Mouse (Mus musculus) kidney, embryonic 16.5 days (tissue): ENCODE results near the gene Hist1h2ap. TPM values are rescaled to one million over a fixed set of nuclear protein-coding genes. Genes with fewer than 3 reads are reported as not detected.
"Not testable (repeated sequence)": the region's sequence is repeated elsewhere in the genome, so short reads cannot be mapped to it uniquely, and the experiment has no call there.

Source experiments
- ATAC-seq: fragments of 200-750 bp; cut with Nextera tagmentation; 2 replicates; pipeline ENCODE4 v1.8.0; 2017; ENCODE audit warnings: moderate TSS enrichment; ENCODE audit not compliant: low FRiP score, low TSS enrichment
- H3K27ac ChIP-seq: fragments of 300-500 bp; sonication (generic); 2 replicates; pipeline ENCODE4 v1.5.1; 2014; ENCODE audit warnings: low read length
- H3K27me3 ChIP-seq: fragments of 300-500 bp; sonication (generic); 2 replicates; pipeline ENCODE4 v1.6.1; 2014; ENCODE audit warnings: low read length, control low read depth, mixed read lengths; ENCODE audit not compliant: insufficient read depth
- H3K36me3 ChIP-seq: fragments of 300-500 bp; sonication (generic); 2 replicates; pipeline ENCODE4 v1.6.1; 2014; ENCODE audit warnings: low read length, control low read depth, mixed read lengths; ENCODE audit not compliant: insufficient read depth
- H3K4me1 ChIP-seq: fragments of 300-500 bp; sonication (generic); 2 replicates; pipeline ENCODE4 v1.6.1; 2014; ENCODE audit warnings: low read length, control low read depth, mixed read lengths; ENCODE audit not compliant: insufficient read depth
- H3K4me2 ChIP-seq: fragments of 300-500 bp; sonication (generic); replicated peaks from 2 replicates; pipeline ENCODE4 v1.6.1; 2014; ENCODE audit warnings: low read depth, low read length
- H3K4me3 ChIP-seq: fragments of 300-500 bp; sonication (generic); 2 replicates; pipeline ENCODE4 v1.5.1; 2014; ENCODE audit warnings: mild to moderate bottlenecking, low read length
- H3K9ac ChIP-seq: fragments of 300-500 bp; sonication (generic); replicated peaks from 2 replicates; pipeline ENCODE4 v1.6.1; 2014; ENCODE audit warnings: low read length
- H3K9me3 ChIP-seq: fragments of 300-500 bp; sonication (generic); 2 replicates; pipeline ENCODE4 v1.6.1; 2016; ENCODE audit warnings: low read length, control low read depth
- WGBS: fragments of 180-500 bp; shearing (Covaris S2); extraction: QIAGEN DNeasy Blood & Tissue Kit; methylation state at CpG from one replicate; pipeline ENCODE4 v1.1.7; 2014; 5-methylcytosine and 5-hydroxymethylcytosine counted together
- polyA plus RNA-seq: library from polyadenylated mRNA; unstranded; fragments of >200 nt; fragmentation: Nextera tagmentation; extraction: Ambion mirVana; gene quantifications from 2 replicates; pipeline ENCODE4 v1.2.1, GENCODE M21; 2015

Gene Hist1h2ap
- polyA plus RNA-seq, 1 experiment from 2014 or later = 2,785 TPM

GRCm38 (mm10) chr13:21811539-21811938 is 21.8 kb downstream of the Hist1h2ap start, which contains the start of gene Hist1h4m:
TSS of gene Hist1h4m (plus strand) at chr13:21811746.
- H3K27me3 ChIP-seq, H3K9ac ChIP-seq: not testable (repeated sequence)

GRCm38 (mm10) chr13:21811074-21811473 is 22.2 kb downstream of the Hist1h2ap start:
- not testable (repeated sequence) for H3K36me3 ChIP-seq, H3K4me1 ChIP-seq, H3K4me3 ChIP-seq, H3K9me3 ChIP-seq, H3K27ac ChIP-seq, H3K9ac ChIP-seq, H3K4me2 ChIP-seq, H3K27me3 ChIP-seq
- peak; percentile 50; the same call in 1 of the 2 replicates for ATAC-seq
- WGBS = no CpG with 5 or more reads among the region's 8 CpGs

More at GRCm38 (mm10) chr13:21811539-21811938, 21.8 kb downstream of the Hist1h2ap start, which contains the start of gene Hist1h4m:
- H3K27ac ChIP-seq, H3K4me1 ChIP-seq, H3K36me3 ChIP-seq, H3K9me3 ChIP-seq: not testable (repeated sequence)
- H3K4me3 ChIP-seq = peak within 1 kb of the TSS; percentile 20; the same call in 1 of the 2 replicates
- H3K4me2 ChIP-seq = peak within 1 kb of the TSS; percentile 42
- WGBS = no CpG with 5 or more reads among the region's 24 CpGs
- peak; percentile 63; the same call in 1 of the 2 replicates for ATAC-seq

- H3K27ac ChIP-seq, H3K9ac ChIP-seq, H3K27me3 ChIP-seq, H3K9me3 ChIP-seq, H3K36me3 ChIP-seq, H3K4me3 ChIP-seq, H3K4me1 ChIP-seq, H3K4me2 ChIP-seq: not testable (repeated sequence)
- no CpG with 5 or more reads among the region's 23 CpGs for WGBS
- ATAC-seq = peak; percentile 98
Observed at GRCm38 (mm10) chr13:21810073-21810472, 23.2 kb downstream of the Hist1h2ap start, which contains the start of the genes Hist1h2bq and Hist1h2ao. TSS of gene Hist1h2bq (minus strand) at chr13:21810197. TSS of gene Hist1h2ao (plus strand) at chr13:21810465.

- peak; percentile 79 for ATAC-seq
- not testable (repeated sequence) for H3K4me2 ChIP-seq, H3K9ac ChIP-seq, H3K9me3 ChIP-seq, H3K27me3 ChIP-seq, H3K4me1 ChIP-seq, H3K27ac ChIP-seq, H3K4me3 ChIP-seq, H3K36me3 ChIP-seq
- WGBS = no CpG with 5 or more reads among the region's 4 CpGs
Observed at GRCm38 (mm10) chr13:21803058-21803457, 30.2 kb downstream of the Hist1h2ap start.

- not testable (repeated sequence) for H3K4me3 ChIP-seq, H3K36me3 ChIP-seq, H3K27ac ChIP-seq, H3K9me3 ChIP-seq, H3K4me2 ChIP-seq, ATAC-seq, H3K27me3 ChIP-seq, H3K9ac ChIP-seq, H3K4me1 ChIP-seq
Observed at GRCm38 (mm10) chr13:21797163-21797562, 36.1 kb downstream of the Hist1h2ap start.

- Histone ChIP-seq H3K4me2 (no peak overlapping the region), H3K36me3 (no peaks in the 10 kb centered on the region), H3K27me3 (no peaks in the 10 kb centered on the region), H3K4me3 (no peak overlapping the region), H3K9ac (no peak overlapping the region), H3K27ac (no peak overlapping the region), H3K4me1 (peaks cover 5% of the 10 kb centered on the region; the same call in 1 of the 2 replicates), H3K9me3 (no peaks in the 10 kb centered on the region)
- WGBS = 95% methylated on average over 7 of the region's 7 CpGs
- no peak for ATAC-seq
Observed at GRCm38 (mm10) chr13:21795584-21795983, 37.7 kb downstream of the Hist1h2ap start.

GRCm38 (mm10) chr13:21790601-21791283 is 42.6 kb downstream of the Hist1h2ap start:
- H3K9me3 ChIP-seq = no peaks in the 10 kb centered on the region
- H3K4me2 ChIP-seq = peak overlapping the region; percentile 50
- H3K27me3 ChIP-seq = no peaks in the 10 kb centered on the region
- peaks cover 19% of the 10 kb centered on the region for H3K4me1 ChIP-seq
- peak overlapping the region; percentile 58 for H3K9ac ChIP-seq
- H3K36me3 ChIP-seq = no peaks in the 10 kb centered on the region
- no peak overlapping the region for H3K27ac ChIP-seq
- no peak for ATAC-seq
- WGBS = 10% methylated on average over 17 of the region's 18 CpGs
- peak overlapping the region; percentile 22 for H3K4me3 ChIP-seq

- H3K9me3 ChIP-seq = no peaks in the 10 kb centered on the region
- ATAC-seq = no peak
- H3K9ac ChIP-seq = no peak overlapping the region
- no peak overlapping the region for H3K27ac ChIP-seq
- WGBS = 41% methylated on average over 6 of the region's 6 CpGs
- no peaks in the 10 kb centered on the region for H3K27me3 ChIP-seq
- H3K4me3 ChIP-seq = no peak overlapping the region
- H3K36me3 ChIP-seq = no peaks in the 10 kb centered on the region
- no peak overlapping the region for H3K4me2 ChIP-seq
- H3K4me1 ChIP-seq = peaks cover 23% of the 10 kb centered on the region
Observed at GRCm38 (mm10) chr13:21789925-21790324, 43.4 kb downstream of the Hist1h2ap start.

- H3K9ac ChIP-seq = peak overlapping the region; percentile 55
- peak overlapping the region; percentile 48 for H3K4me2 ChIP-seq
- H3K9me3 ChIP-seq = no peaks in the 10 kb centered on the region
- H3K4me1 ChIP-seq = peaks cover 33% of the 10 kb centered on the region
- WGBS = 19% methylated on average over 14 of the region's 21 CpGs
- no peaks in the 10 kb centered on the region for H3K27me3 ChIP-seq
- ATAC-seq = 0 out of 2 replicates have a peak, but pooled peaks have one; percentile 8
- H3K4me3 ChIP-seq = peak overlapping the region; percentile 21
- H3K36me3 ChIP-seq = no peaks in the 10 kb centered on the region
- H3K27ac ChIP-seq = peak overlapping the region; percentile 77
Observed at GRCm38 (mm10) chr13:21787760-21788593, 45.3 kb downstream of the Hist1h2ap start.
